19 mouse cellular contexts compared by ENCODE assay signal in genomic region chr5:113149052-113149451, GRCm38 (mm10).
DNase-seq lines count a peak whose midpoint lies in the region; ATAC-seq and TF ChIP-seq lines count a peak whose summit lies in the region.
"Had no signal": no experiment of that assay in that cellular context is flagged by ENCODE, and none has a peak within 500 bp of the region (broad histone marks: within the 10 kb centered on the region; RNA-seq: fewer than 3 reads in every experiment).

No protein-coding gene starts in this region.

- peak overlapping the region; percentile 20; the same call in 1 of the 2 replicates for H3K9ac ChIP-seq in forebrain, embryonic 11.5 days (ENCODE audit: low read length)
- no peak overlapping the region for H3K9ac ChIP-seq in forebrain, embryonic 16.5 days (replicated peaks; ENCODE audit: low read depth, low read length)
- 0 out of 2 replicates have a peak overlapping the region, but pooled peaks have one; percentile 30 for H3K9ac ChIP-seq in liver, postnatal 0 days (replicated peaks)
- H3K9ac ChIP-seq in liver, embryonic 12.5 days = no peak overlapping the region
- no peak overlapping the region for H3K9ac ChIP-seq in forebrain, embryonic 12.5 days
- H3K9ac ChIP-seq in midbrain, embryonic 15.5 days = no peak overlapping the region
- H3K9ac ChIP-seq: heart, embryonic 12.5 days; neural tube, embryonic 13.5 days had no signal

- no peak overlapping the region for H3K4me3 ChIP-seq in forebrain, embryonic 11.5 days (ENCODE audit: low read depth, low read length)
- H3K4me3 ChIP-seq in forebrain, embryonic 16.5 days (replicated peaks; ENCODE audit: low read length) = no peak overlapping the region
- H3K4me3 ChIP-seq in liver, postnatal 0 days (ENCODE audit: low read depth, low read length) = no peak overlapping the region
- no peak overlapping the region for H3K4me3 ChIP-seq in liver, embryonic 12.5 days
- no peak overlapping the region for H3K4me3 ChIP-seq in forebrain, embryonic 12.5 days (replicated peaks)
- H3K4me3 ChIP-seq in midbrain, embryonic 15.5 days = no peak overlapping the region
- H3K4me3 ChIP-seq: heart, embryonic 12.5 days; neural tube, embryonic 13.5 days had no signal

- H3K27ac ChIP-seq in forebrain, embryonic 11.5 days (ENCODE audit: low read depth, low read length) = no peak overlapping the region
- H3K27ac ChIP-seq in forebrain, embryonic 16.5 days (ENCODE audit: low read length) = no peak overlapping the region
- H3K27ac ChIP-seq in liver, postnatal 0 days (ENCODE audit: low read depth) = no peak overlapping the region
- H3K27ac ChIP-seq in liver, embryonic 12.5 days = no peak overlapping the region
- H3K27ac ChIP-seq in forebrain, embryonic 12.5 days = peak overlapping the region; percentile 5; the same call in 1 of the 2 replicates
- peak overlapping the region; percentile 25; the same call in 1 of the 2 replicates for H3K27ac ChIP-seq in midbrain, embryonic 15.5 days
- H3K27ac ChIP-seq: neural tube, embryonic 13.5 days had no signal

- no peak overlapping the region for H3K4me2 ChIP-seq in forebrain, embryonic 11.5 days (ENCODE audit: low read depth, low read length, severe bottlenecking)
- no peak overlapping the region for H3K4me2 ChIP-seq in forebrain, embryonic 16.5 days (ENCODE audit: low read length)
- no peak overlapping the region for H3K4me2 ChIP-seq in liver, postnatal 0 days (ENCODE audit: low read depth, low read length)
- no peak overlapping the region for H3K4me2 ChIP-seq in liver, embryonic 12.5 days
- H3K4me2 ChIP-seq in forebrain, embryonic 12.5 days = no peak overlapping the region
- H3K4me2 ChIP-seq in midbrain, embryonic 15.5 days = no peak overlapping the region
- H3K4me2 ChIP-seq: heart, embryonic 12.5 days; neural tube, embryonic 13.5 days had no signal

- peaks cover 15% of the 10 kb centered on the region for H3K4me1 ChIP-seq in forebrain, embryonic 11.5 days (replicated peaks; ENCODE audit: control insufficient read depth, insufficient read depth, low read length)
- peaks cover 34% of the 10 kb centered on the region for H3K4me1 ChIP-seq in forebrain, embryonic 16.5 days (replicated peaks; ENCODE audit: control insufficient read depth, insufficient read depth, low read length)
- peaks cover 40% of the 10 kb centered on the region for H3K4me1 ChIP-seq in liver, postnatal 0 days (ENCODE audit: insufficient read depth)
- peaks cover 52% of the 10 kb centered on the region for H3K4me1 ChIP-seq in liver, embryonic 12.5 days
- peaks cover 48% of the 10 kb centered on the region for H3K4me1 ChIP-seq in forebrain, embryonic 12.5 days
- H3K4me1 ChIP-seq in midbrain, embryonic 15.5 days = peaks cover 44% of the 10 kb centered on the region

- ATAC-seq in forebrain, embryonic 11.5 days (replicated peaks; ENCODE audit: low FRiP score) = no peak
- no peak for ATAC-seq in forebrain, embryonic 16.5 days
- ATAC-seq in liver, postnatal 0 days = no peak
- ATAC-seq in liver, embryonic 12.5 days = no peak
- ATAC-seq in forebrain, embryonic 12.5 days (ENCODE audit: low FRiP score) = no peak
- ATAC-seq in midbrain, embryonic 15.5 days (replicated peaks) = 0 out of 2 replicates have a peak, but pooled peaks have one; percentile 9
- ATAC-seq: intestine, embryonic 16.5 days had no signal

- H3K36me3 ChIP-seq in forebrain, embryonic 11.5 days (ENCODE audit: control insufficient read depth, insufficient read depth, low read length) = no peaks in the 10 kb centered on the region
- H3K36me3 ChIP-seq in forebrain, embryonic 16.5 days (ENCODE audit: control insufficient read depth, insufficient read depth) = no peaks in the 10 kb centered on the region
- H3K36me3 ChIP-seq in liver, postnatal 0 days (replicated peaks; ENCODE audit: insufficient read depth, low read length) = no peaks in the 10 kb centered on the region
- no peaks in the 10 kb centered on the region for H3K36me3 ChIP-seq in liver, embryonic 12.5 days
- H3K36me3 ChIP-seq in forebrain, embryonic 12.5 days (replicated peaks) = no peaks in the 10 kb centered on the region
- H3K36me3 ChIP-seq in midbrain, embryonic 15.5 days (replicated peaks) = no peaks in the 10 kb centered on the region
- H3K36me3 ChIP-seq: heart, embryonic 12.5 days; neural tube, embryonic 13.5 days had no signal

- no peak for TF ChIP-seq EP300 in liver, postnatal 0 days (IDR thresholded peaks at IDR 0.05; ENCODE audit: low read depth)

- no peak for DNase-seq in forebrain, embryonic 11.5 days (ENCODE audit: low spot score)
- DNase-seq in liver, postnatal 0 days = no peak
- no peak for DNase-seq in left cerebral cortex, adult 11 months (ENCODE audit: low spot score)
- no peak for DNase-seq in ovary, adult 18-20 months (ENCODE audit: low spot score)
- DNase-seq: adrenal gland, postnatal 14 days; cerebellum, adult 9-11 months; gastrocnemius, postnatal 36 days; heart, postnatal 4 days; kidney, postnatal 10 days; lung, postnatal 4 days; thymus, postnatal 36 days had no signal

- H3K27me3 ChIP-seq in forebrain, embryonic 11.5 days (ENCODE audit: control insufficient read depth, insufficient read depth, low read length) = no peaks in the 10 kb centered on the region
- H3K27me3 ChIP-seq in forebrain, embryonic 16.5 days (replicated peaks; ENCODE audit: control insufficient read depth, insufficient read depth, low read length) = no peaks in the 10 kb centered on the region
- H3K27me3 ChIP-seq in liver, postnatal 0 days (ENCODE audit: insufficient read depth, low read length) = no peaks in the 10 kb centered on the region
- H3K27me3 ChIP-seq in liver, embryonic 12.5 days (replicated peaks) = no peaks in the 10 kb centered on the region
- H3K27me3 ChIP-seq in forebrain, embryonic 12.5 days = no peaks in the 10 kb centered on the region
- H3K27me3 ChIP-seq in midbrain, embryonic 15.5 days (replicated peaks) = no peaks in the 10 kb centered on the region
- H3K27me3 ChIP-seq: CH12.LX; heart, embryonic 12.5 days; neural tube, embryonic 13.5 days had no signal

- WGBS in forebrain, embryonic 11.5 days = 84% methylated on average over 7 of the region's 7 CpGs
- 67% methylated on average over 7 of the region's 7 CpGs for WGBS in forebrain, embryonic 16.5 days
- WGBS in liver, postnatal 0 days (ENCODE audit: insufficient replicate concordance) = 76% methylated on average over 7 of the region's 7 CpGs
- WGBS in liver, embryonic 12.5 days (ENCODE audit: insufficient replicate concordance) = 76% methylated on average over 7 of the region's 7 CpGs
- 82% methylated on average over 7 of the region's 7 CpGs for WGBS in forebrain, embryonic 12.5 days
- 56% methylated on average over 7 of the region's 7 CpGs for WGBS in midbrain, embryonic 15.5 days

- TF ChIP-seq CTCF in liver, postnatal 0 days (IDR thresholded peaks at IDR 0.05; ENCODE audit: low read depth) = no peak

- H3K9me3 ChIP-seq in forebrain, embryonic 11.5 days (ENCODE audit: control insufficient read depth, low read length) = no peaks in the 10 kb centered on the region
- no peaks in the 10 kb centered on the region for H3K9me3 ChIP-seq in forebrain, embryonic 16.5 days (ENCODE audit: control insufficient read depth, low read length)
- no peaks in the 10 kb centered on the region for H3K9me3 ChIP-seq in liver, postnatal 0 days (ENCODE audit: low read length)
- H3K9me3 ChIP-seq in liver, embryonic 12.5 days (replicated peaks) = no peaks in the 10 kb centered on the region
- no peaks in the 10 kb centered on the region for H3K9me3 ChIP-seq in forebrain, embryonic 12.5 days
- H3K9me3 ChIP-seq in midbrain, embryonic 15.5 days = no peaks in the 10 kb centered on the region
- H3K9me3 ChIP-seq: heart, embryonic 12.5 days; neural tube, embryonic 13.5 days had no signal

Comparison
In these comparisons a context has a peak if more than half of its experiments do, and no peak if none do; other contexts are left out.
1. H3K27ac ChIP-seq: peak in forebrain, embryonic 12.5 days (single experiment) and midbrain, embryonic 15.5 days (single experiment); none in forebrain, embryonic 11.5 days (single experiment), forebrain, embryonic 16.5 days (single experiment), liver, postnatal 0 days (single experiment) and liver, embryonic 12.5 days (single experiment).
2. H3K9ac ChIP-seq: peak in forebrain, embryonic 11.5 days (single experiment) and liver, postnatal 0 days (single experiment); none in forebrain, embryonic 16.5 days (single experiment), liver, embryonic 12.5 days (single experiment), forebrain, embryonic 12.5 days (single experiment) and midbrain, embryonic 15.5 days (single experiment).